Mouse (Mus musculus): Measurements from ENCODE around the gene Ckmt1. TPM values are rescaled to one million over a fixed set of nuclear protein-coding genes. Genes with fewer than 3 reads are reported as not detected.
A peak's percentile ranks its signal among the peaks of the same experiment; 100 is the strongest.

The Ckmt1 gene
- 0.75 and 1.4 TPM in 2 replicates for polyA plus RNA-seq (2014; fragmentation: Nextera tagmentation; extraction: Ambion mirVana)

GRCm38 (mm10) chr2:121357494-121357893 lies at the start of gene Ckmt1:
TSS of gene Ckmt1 (plus strand) at chr2:121357714.
- 62% methylated on average over 5 of the region's 5 CpGs for WGBS

GRCm38 (mm10) chr2:121308997-121309416 lies 48.5 kb upstream of the Ckmt1 start:
- H3K36me3 ChIP-seq (ENCODE audit: insufficient read depth) = no peaks in the 10 kb centered on the region
- DNase-seq = peak; percentile 58
- peak overlapping the region; percentile 36 for H3K4me2 ChIP-seq
- no peaks in the 10 kb centered on the region for H3K27me3 ChIP-seq (ENCODE audit: insufficient read depth, low read length)
- no peak for TF ChIP-seq CTCF (IDR thresholded peaks at IDR 0.05; ENCODE audit: low read depth)
- H3K27ac ChIP-seq (ENCODE audit: low read depth) = 0 out of 2 replicates have a peak overlapping the region, but pooled peaks have one; percentile 30
- H3K9ac ChIP-seq = no peak overlapping the region
- H3K4me1 ChIP-seq (ENCODE audit: insufficient read depth) = 0 out of 2 replicates have a peak, but pooled peaks cover 3% of the 10 kb centered on the region
- ATAC-seq (ENCODE audit: insufficient read depth) = peak; percentile 45; the same call in 1 of the 2 replicates
- 15% methylated on average over 5 of the region's 5 CpGs for WGBS
- no peaks in the 10 kb centered on the region for H3K9me3 ChIP-seq (ENCODE audit: low read depth, low read length)
- H3K4me3 ChIP-seq (ENCODE audit: low read depth, low read length) = no peak overlapping the region

More at GRCm38 (mm10) chr2:121357494-121357893, at the start of gene Ckmt1:
- ATAC-seq (ENCODE audit: insufficient read depth) (no peak), DNase-seq (no peak)
- H3K27me3 ChIP-seq (ENCODE audit: insufficient read depth, low read length) = peaks cover 18% of the 10 kb centered on the region
- no peak within 1 kb of the TSS for H3K9ac ChIP-seq
- H3K27ac ChIP-seq (ENCODE audit: low read depth) = no peak within 1 kb of the TSS
- H3K36me3 ChIP-seq (ENCODE audit: insufficient read depth) = no peaks in the 10 kb centered on the region
- H3K4me3 ChIP-seq (ENCODE audit: low read depth, low read length) = no peak within 1 kb of the TSS; the same call in 1 of the 2 replicates
- peak within 1 kb of the TSS; percentile 48 for H3K4me2 ChIP-seq
- no peaks in the 10 kb centered on the region; the same call in 1 of the 2 replicates for H3K4me1 ChIP-seq (ENCODE audit: insufficient read depth)
- H3K9me3 ChIP-seq (ENCODE audit: low read depth, low read length) = no peaks in the 10 kb centered on the region
- TF ChIP-seq CTCF (IDR thresholded peaks at IDR 0.05; ENCODE audit: low read depth) = no peak

GRCm38 (mm10) chr2:121316278-121316677 lies 41.2 kb upstream of the Ckmt1 start:
- DNase-seq = no peak
- 61% methylated on average over 8 of the region's 8 CpGs for WGBS
- no peak overlapping the region for H3K4me3 ChIP-seq (ENCODE audit: low read depth, low read length)
- H3K9ac ChIP-seq = no peak overlapping the region
- H3K27ac ChIP-seq (ENCODE audit: low read depth) = no peak overlapping the region
- H3K9me3 ChIP-seq (ENCODE audit: low read depth, low read length) = no peaks in the 10 kb centered on the region
- H3K4me1 ChIP-seq (ENCODE audit: insufficient read depth) = no peaks in the 10 kb centered on the region
- TF ChIP-seq CTCF (IDR thresholded peaks at IDR 0.05; ENCODE audit: low read depth) = no peak
- no peak for ATAC-seq (ENCODE audit: insufficient read depth)
- no peak overlapping the region for H3K4me2 ChIP-seq
- H3K36me3 ChIP-seq (ENCODE audit: insufficient read depth) = no peaks in the 10 kb centered on the region
- H3K27me3 ChIP-seq (ENCODE audit: insufficient read depth, low read length) = no peaks in the 10 kb centered on the region

DNA sequence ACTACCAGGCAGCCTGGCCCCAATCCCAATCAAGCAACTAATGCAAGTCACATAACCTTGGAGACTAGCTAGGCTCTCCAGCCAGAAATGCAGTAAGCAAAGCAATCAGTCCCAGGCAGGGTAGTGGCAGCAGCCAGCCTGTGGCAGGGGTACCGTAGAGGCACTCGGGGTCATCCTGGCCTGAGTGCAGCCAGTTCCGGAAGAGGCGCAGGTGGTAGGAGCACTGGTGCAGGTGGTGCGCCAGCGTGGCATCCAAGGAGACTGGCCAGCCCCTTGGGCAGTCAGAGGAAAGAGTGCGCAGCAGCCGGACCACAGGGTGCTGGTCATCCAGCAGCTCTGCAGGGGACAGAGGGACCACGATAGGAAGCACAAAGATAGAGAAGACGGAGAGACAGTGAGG lies 34.5 kb upstream of the Ckmt1 start:
- WGBS = 86% methylated on average over 10 of the region's 10 CpGs
- no peak for TF ChIP-seq CTCF (IDR thresholded peaks at IDR 0.05; ENCODE audit: low read depth)
- ATAC-seq (ENCODE audit: insufficient read depth) = no peak

GRCm38 (mm10) chr2:121323693-121324470 lies 33.6 kb upstream of the Ckmt1 start:
- Histone ChIP-seq H3K36me3 (ENCODE audit: insufficient read depth) (no peaks in the 10 kb centered on the region), H3K9ac (no peak overlapping the region; the same call in 1 of the 2 replicates), H3K9me3 (ENCODE audit: low read depth, low read length) (no peaks in the 10 kb centered on the region), H3K27me3 (ENCODE audit: insufficient read depth, low read length) (no peaks in the 10 kb centered on the region), H3K4me3 (ENCODE audit: low read depth, low read length) (no peak overlapping the region), H3K4me1 (ENCODE audit: insufficient read depth) (no peaks in the 10 kb centered on the region), H3K4me2 (no peak overlapping the region), H3K27ac (ENCODE audit: low read depth) (no peak overlapping the region)
- WGBS = 78% methylated on average over 10 of the region's 10 CpGs
- TF ChIP-seq CTCF (IDR thresholded peaks at IDR 0.05; ENCODE audit: low read depth) = no peak
- no peak for DNase-seq
- ATAC-seq (ENCODE audit: insufficient read depth) = no peak

More for the DNA sequence above, 34.5 kb upstream of the Ckmt1 start:
- H3K27ac ChIP-seq (ENCODE audit: low read depth) = no peak overlapping the region
- H3K4me1 ChIP-seq (ENCODE audit: insufficient read depth) = no peaks in the 10 kb centered on the region
- H3K36me3 ChIP-seq (ENCODE audit: insufficient read depth) = no peaks in the 10 kb centered on the region
- no peak overlapping the region for H3K9ac ChIP-seq
- H3K4me3 ChIP-seq (ENCODE audit: low read depth, low read length) = no peak overlapping the region
- no peaks in the 10 kb centered on the region for H3K9me3 ChIP-seq (ENCODE audit: low read depth, low read length)
- no peak overlapping the region for H3K4me2 ChIP-seq
- no peak for DNase-seq
- H3K27me3 ChIP-seq (ENCODE audit: insufficient read depth, low read length) = no peaks in the 10 kb centered on the region

- 91% methylated on average over 2 of the region's 2 CpGs for WGBS
- no peak for TF ChIP-seq CTCF (IDR thresholded peaks at IDR 0.05; ENCODE audit: low read depth)
- Histone ChIP-seq H3K9me3 (ENCODE audit: low read depth, low read length) (no peaks in the 10 kb centered on the region), H3K4me3 (ENCODE audit: low read depth, low read length) (no peak overlapping the region), H3K36me3 (ENCODE audit: insufficient read depth) (no peaks in the 10 kb centered on the region), H3K27me3 (ENCODE audit: insufficient read depth, low read length) (no peaks in the 10 kb centered on the region), H3K4me2 (no peak overlapping the region), H3K4me1 (ENCODE audit: insufficient read depth) (no peaks in the 10 kb centered on the region), H3K9ac (no peak overlapping the region), H3K27ac (ENCODE audit: low read depth) (no peak overlapping the region)
- DNase-seq = no peak
- no peak for ATAC-seq (ENCODE audit: insufficient read depth)
Measured at GRCm38 (mm10) chr2:121329492-121329891, 28.0 kb upstream of the Ckmt1 start.

GRCm38 (mm10) chr2:121339057-121339456 lies 18.5 kb upstream of the Ckmt1 start:
- no peak for ATAC-seq (ENCODE audit: insufficient read depth)

More at GRCm38 (mm10) chr2:121339057-121339456, 18.5 kb upstream of the Ckmt1 start:
- Histone ChIP-seq H3K4me2 (no peak overlapping the region), H3K9ac (no peak overlapping the region), H3K36me3 (ENCODE audit: insufficient read depth) (no peaks in the 10 kb centered on the region), H3K4me1 (ENCODE audit: insufficient read depth) (no peaks in the 10 kb centered on the region), H3K9me3 (ENCODE audit: low read depth, low read length) (no peaks in the 10 kb centered on the region), H3K4me3 (ENCODE audit: low read depth, low read length) (no peak overlapping the region), H3K27ac (ENCODE audit: low read depth) (no peak overlapping the region), H3K27me3 (ENCODE audit: insufficient read depth, low read length) (no peaks in the 10 kb centered on the region)
- TF ChIP-seq CTCF (IDR thresholded peaks at IDR 0.05; ENCODE audit: low read depth) = peak; percentile 39; the same call in 1 of the 2 replicates
- peak; percentile 7 for DNase-seq
